Mouse (Mus musculus) myocyte (in vitro differentiated cells): ENCODE data around the gene Tmem108. TPM values are rescaled to one million over a fixed set of nuclear protein-coding genes. Genes with fewer than 3 reads are reported as not detected.

Source experiments
- H3K27me3 ChIP-seq: one replicate; pipeline ENCODE4 v1.6.1; 2011; ENCODE audit not compliant: control insufficient read depth, insufficient read depth, insufficient read length
- H3K36me3 ChIP-seq: one replicate; pipeline ENCODE4 v1.6.1; 2011; ENCODE audit not compliant: control insufficient read depth, insufficient read depth
- H3K4me2 ChIP-seq: one replicate; pipeline ENCODE4 v1.6.1; 2011; ENCODE audit warnings: low read depth, control low read depth
- H3K4me3 ChIP-seq: one replicate; pipeline ENCODE4 v1.5.1; 2011; ENCODE audit warnings: mild to moderate bottlenecking, control low read depth, moderate library complexity
- H3K79me2 ChIP-seq: one replicate; pipeline ENCODE4 v1.6.1; 2011; ENCODE audit not compliant: control insufficient read depth, insufficient read depth
- H3ac ChIP-seq: one replicate; pipeline ENCODE4 v1.6.1; 2011; ENCODE audit not compliant: control insufficient read depth, insufficient read length
- CEBPB ChIP-seq: IDR thresholded peaks from 2 replicates; pipeline ENCODE4 v1.6.1; 2011; ENCODE audit warnings: mild to moderate bottlenecking, moderate library complexity; ENCODE audit not compliant: poor library complexity, insufficient read depth, severe bottlenecking
- E2F4 ChIP-seq: IDR thresholded peaks from one replicate; pipeline ENCODE4 v1.6.1; 2011; ENCODE audit warnings: mild to moderate bottlenecking, control low read depth, moderate library complexity; ENCODE audit not compliant: insufficient read depth
- MAX ChIP-seq: IDR thresholded peaks from one replicate; pipeline ENCODE4 v1.6.1; 2011; ENCODE audit warnings: low read depth, mild to moderate bottlenecking, control low read depth
- MYOD1 ChIP-seq, 3 experiments: IDR thresholded peaks; one replicate each; pipeline ENCODE4 v1.6.1; 2011; ENCODE audit warnings: control low read depth in 2 of 3, low read depth in 2 of 3, mild to moderate bottlenecking in 2 of 3, moderate library complexity in 1 of 3; ENCODE audit not compliant: insufficient read length in 2 of 3, control insufficient read depth in 1 of 3
- MYOG ChIP-seq, 3 experiments: IDR thresholded peaks; one replicate each; pipeline ENCODE4 v1.6.1; 2011; ENCODE audit warnings: control low read depth in 2 of 3, low read depth in 2 of 3, mild to moderate bottlenecking in 2 of 3; ENCODE audit not compliant: insufficient read length in 2 of 3, control insufficient read depth in 1 of 3, insufficient read depth in 1 of 3
- POLR2A ChIP-seq: IDR thresholded peaks from one replicate; pipeline ENCODE4 v1.6.1; 2011; ENCODE audit warnings: low read depth, mild to moderate bottlenecking, control low read depth, moderate library complexity; ENCODE audit not compliant: insufficient read length
- POLR2AphosphoS2 ChIP-seq: IDR thresholded peaks from one replicate; pipeline ENCODE4 v1.6.1; 2011; ENCODE audit warnings: low read depth, control low read depth; ENCODE audit not compliant: insufficient read length
- REST ChIP-seq: IDR thresholded peaks from one replicate; pipeline ENCODE4 v1.6.1; 2011; ENCODE audit warnings: mild to moderate bottlenecking, control low read depth, moderate library complexity; ENCODE audit not compliant: insufficient read depth, insufficient read length
- SRF ChIP-seq: IDR thresholded peaks from one replicate; pipeline ENCODE4 v1.6.1; 2011; ENCODE audit warnings: low read depth; ENCODE audit not compliant: control insufficient read depth, insufficient read length
- TCF12 ChIP-seq: IDR thresholded peaks from one replicate; pipeline ENCODE4 v1.6.1; 2011; ENCODE audit warnings: mild to moderate bottlenecking, control low read depth; ENCODE audit not compliant: poor library complexity, insufficient read depth, severe bottlenecking
- TCF3 ChIP-seq: IDR thresholded peaks from one replicate; pipeline ENCODE4 v1.6.1; 2011; ENCODE audit warnings: low read depth, control low read depth; ENCODE audit not compliant: insufficient read length
- USF1 ChIP-seq: IDR thresholded peaks from one replicate; pipeline ENCODE4 v1.6.1; 2011; ENCODE audit warnings: low read depth, mild to moderate bottlenecking, control low read depth, moderate library complexity
- polyA plus RNA-seq: library from polyadenylated mRNA; unstranded; fragments of >200 nt; fragmentation: generic; extraction: Trizol; gene quantifications from one replicate; pipeline ENCODE4 v1.2.1, GENCODE M21; 2012; ENCODE audit warnings: missing spikeins

Tmem108 gene
- polyA plus RNA-seq, 1 experiment: not detected

- TF ChIP-seq TCF3: no peak
- TF ChIP-seq SRF: no peak
- no peak for TF ChIP-seq MYOD1 (IDR thresholded peaks at IDR 0.05; ENCODE audit: control insufficient read depth in 1 of 3, insufficient read length in 2 of 3, low read depth in 2 of 3)
- TF ChIP-seq E2F4: no peak
- no peak for TF ChIP-seq MAX
- no peak for TF ChIP-seq TCF12
- no peak for TF ChIP-seq MYOG (IDR thresholded peaks at IDR 0.05; ENCODE audit: control insufficient read depth in 1 of 3, insufficient read depth in 1 of 3, insufficient read length in 2 of 3, low read depth in 2 of 3)
- no peak for TF ChIP-seq POLR2A
- no peak for TF ChIP-seq REST
- TF ChIP-seq POLR2AphosphoS2: no peak
- no peak for TF ChIP-seq CEBPB
- TF ChIP-seq USF1: no peak
Observed at GRCm38 (mm10) chr9:103620517-103621212, 141.0 kb downstream of the Tmem108 start.

DNA sequence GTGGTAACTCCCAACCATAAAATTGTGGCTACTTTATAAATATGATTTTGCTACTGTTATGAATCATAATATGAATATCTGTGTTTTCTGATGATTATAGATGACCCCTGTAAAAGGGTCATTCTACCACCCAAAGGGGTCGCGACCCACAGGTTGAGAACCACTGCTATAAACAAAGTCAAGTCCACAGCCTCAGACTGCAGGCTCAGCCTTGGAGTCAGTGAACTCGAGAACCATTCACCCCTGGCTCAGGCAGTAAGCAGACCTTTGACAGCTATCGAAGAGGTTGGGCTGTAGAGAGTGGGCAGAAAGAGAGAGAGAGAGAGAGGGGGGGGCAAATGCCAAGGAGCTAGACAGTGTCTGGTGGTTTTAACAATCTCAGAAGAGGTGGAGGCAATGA, 147.4 kb downstream of the Tmem108 start:
- H3ac ChIP-seq: no peak overlapping the region
- no peak overlapping the region for H3K4me2 ChIP-seq
- H3K27me3 ChIP-seq: no peaks in the 10 kb centered on the region
- no peaks in the 10 kb centered on the region for H3K79me2 ChIP-seq
- H3K36me3 ChIP-seq: no peaks in the 10 kb centered on the region
- no peak overlapping the region for H3K4me3 ChIP-seq
- TF ChIP-seq MYOD1 (IDR thresholded peaks at IDR 0.05; ENCODE audit: control insufficient read depth in 1 of 3, insufficient read length in 2 of 3, low read depth in 2 of 3) (no peak), TCF12 (no peak), REST (no peak), MYOG (IDR thresholded peaks at IDR 0.05; ENCODE audit: control insufficient read depth in 1 of 3, insufficient read depth in 1 of 3, insufficient read length in 2 of 3, low read depth in 2 of 3) (no peak)

More at GRCm38 (mm10) chr9:103620517-103621212, 141.0 kb downstream of the Tmem108 start:
- no peak overlapping the region for H3K4me3 ChIP-seq
- H3K4me2 ChIP-seq: no peak overlapping the region
- H3K36me3 ChIP-seq: no peaks in the 10 kb centered on the region
- H3K79me2 ChIP-seq: no peaks in the 10 kb centered on the region
- H3ac ChIP-seq: no peak overlapping the region
- H3K27me3 ChIP-seq: no peaks in the 10 kb centered on the region

GRCm38 (mm10) chr9:103608161-103609058, 153.2 kb downstream of the Tmem108 start:
- Histone ChIP-seq H3K79me2 (no peaks in the 10 kb centered on the region), H3K4me3 (no peak overlapping the region), H3K4me2 (no peak overlapping the region), H3K36me3 (no peaks in the 10 kb centered on the region), H3ac (no peak overlapping the region), H3K27me3 (no peaks in the 10 kb centered on the region)
- TF ChIP-seq CEBPB: no peak
- TF ChIP-seq POLR2A: no peak

- H3K36me3 ChIP-seq: no peaks in the 10 kb centered on the region
- H3K27me3 ChIP-seq: no peaks in the 10 kb centered on the region
- H3K4me2 ChIP-seq: no peak overlapping the region
- no peaks in the 10 kb centered on the region for H3K79me2 ChIP-seq
- no peak overlapping the region for H3ac ChIP-seq
- H3K4me3 ChIP-seq: no peak overlapping the region
- no peak for TF ChIP-seq MAX
- TF ChIP-seq MYOG (IDR thresholded peaks at IDR 0.05; ENCODE audit: control insufficient read depth in 1 of 3, insufficient read depth in 1 of 3, insufficient read length in 2 of 3, low read depth in 2 of 3): no peak
- TF ChIP-seq MYOD1 (IDR thresholded peaks at IDR 0.05; ENCODE audit: control insufficient read depth in 1 of 3, insufficient read length in 2 of 3, low read depth in 2 of 3): no peak
Observed at GRCm38 (mm10) chr9:103606056-103606455, 155.6 kb downstream of the Tmem108 start.

- no peak overlapping the region for H3K4me2 ChIP-seq
- no peak overlapping the region for H3ac ChIP-seq
- no peaks in the 10 kb centered on the region for H3K79me2 ChIP-seq
- H3K36me3 ChIP-seq: no peaks in the 10 kb centered on the region
- no peak for TF ChIP-seq E2F4
- TF ChIP-seq POLR2A: no peak
- TF ChIP-seq SRF: no peak
- no peak for TF ChIP-seq REST
- no peaks in the 10 kb centered on the region for H3K27me3 ChIP-seq
- H3K4me3 ChIP-seq: no peak overlapping the region
Observed at GRCm38 (mm10) chr9:103603792-103604191, 157.8 kb downstream of the Tmem108 start.
